Mouse (Mus musculus): ENCODE data around the gene Cuzd1. TPM values are rescaled to one million over a fixed set of nuclear protein-coding genes. Genes with fewer than 3 reads are reported as not detected.

The Cuzd1 gene
- total RNA-seq, 1 experiment from 2014 or later = not detected

DNA sequence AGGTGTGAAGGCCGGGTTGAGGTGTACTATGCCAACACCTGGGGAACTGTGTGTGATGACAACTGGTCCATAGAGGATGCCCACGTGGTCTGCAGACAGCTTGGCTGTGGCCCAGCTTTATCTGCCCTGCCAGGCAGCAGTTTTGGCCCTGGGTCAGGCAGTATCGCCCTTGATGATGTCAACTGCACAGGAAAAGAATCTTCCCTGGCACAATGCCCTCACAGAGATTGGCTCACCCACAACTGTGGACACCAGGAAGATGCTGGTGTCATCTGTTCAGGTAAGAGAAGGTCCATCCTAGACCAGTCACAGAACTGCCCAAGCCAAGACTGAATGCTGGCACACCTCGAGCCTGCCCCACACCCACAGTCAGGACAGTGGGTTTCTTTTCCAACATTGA is 56.2 kb downstream of the Cuzd1 start:
- no peak for ATAC-seq (replicated peaks; ENCODE audit: insufficient number of reproducible peaks, low FRiP score, low TSS enrichment, poor library complexity, severe bottlenecking)

GRCm38 (mm10) chr7:131264251-131264650 is 57.8 kb downstream of the Cuzd1 start:
- no peak for ATAC-seq (replicated peaks; ENCODE audit: insufficient number of reproducible peaks, low FRiP score, low TSS enrichment, poor library complexity, severe bottlenecking)

GRCm38 (mm10) chr7:131260946-131261345 is 61.1 kb downstream of the Cuzd1 start:
- no peak for ATAC-seq (replicated peaks; ENCODE audit: insufficient number of reproducible peaks, low FRiP score, low TSS enrichment, poor library complexity, severe bottlenecking)

Other genes with a start within 250 kb of the Cuzd1 start
- gene 4933402N03Rik, start 176.0 kb downstream of the Cuzd1 start, total RNA-seq (2017) = not detected in 3 replicates
- gene 5430419D17Rik, start 147.9 kb downstream of the Cuzd1 start, total RNA-seq (2017) = not detected in 3 replicates
- not detected in 3 replicates for gene Fam24b, start 7.2 kb upstream of the Cuzd1 start, total RNA-seq (2017)
- gene Fam24a, start 11.6 kb upstream of the Cuzd1 start, total RNA-seq (2017) = not detected in 3 replicates
- 2.8 to 6.2 TPM (median 3.2 TPM) in 3 replicates for gene 2310057M21Rik, start 40.5 kb upstream of the Cuzd1 start, total RNA-seq (2017)
- gene Pstk, start 48.8 kb upstream of the Cuzd1 start, total RNA-seq (2017) = 18.9 to 36.5 TPM (median 23.7 TPM) in 3 replicates
- 28.0 to 29.4 TPM (median 29.1 TPM) in 3 replicates for gene Ikzf5, start 88.2 kb upstream of the Cuzd1 start, total RNA-seq (2017)
- gene Acadsb, start 88.3 kb upstream of the Cuzd1 start, total RNA-seq (2017) = 29.1 to 49.0 TPM (median 36.2 TPM) in 3 replicates
- gene Hmx3, start 220.6 kb upstream of the Cuzd1 start, total RNA-seq (2017) = not detected in 3 replicates
- not detected in 3 replicates for gene Hmx2, start 226.5 kb upstream of the Cuzd1 start, total RNA-seq (2017)
- gene Bub3, start 237.9 kb upstream of the Cuzd1 start, total RNA-seq (2017) = 54.8 to 73.5 TPM (median 65.2 TPM) in 3 replicates

Measured in monocyte, adult 5-6 weeks (primary cell).